Mouse (Mus musculus) spleen, postnatal 4 days (tissue): ENCODE results near the gene Eif3i.

Experiments used
- DNase-seq, 2 experiments: peaks; one replicate each; pipeline ENCODE4 v3.0.0; 2022; ENCODE audit warnings: low spot score in 2 of 2

The Eif3i gene

GRCm38 (mm10) chr4:129618786-129619691, 18.6 kb upstream of the Eif3i start, which contains the start of gene Iqcc:
Gene Iqcc, minus strand, starts transcription at chr4:129619099.
- peak; percentile 94 to 97 for DNase-seq

- DNase-seq: no peak
Measured at GRCm38 (mm10) chr4:129618031-129618430, 17.6 kb upstream of the Eif3i start.

GRCm38 (mm10) chr4:129617121-129617641, 16.7 kb upstream of the Eif3i start:
- DNase-seq: no peak

- no peak for DNase-seq
Measured at GRCm38 (mm10) chr4:129616631-129617030, 16.2 kb upstream of the Eif3i start.

- no peak for DNase-seq
Measured at GRCm38 (mm10) chr4:129615801-129616290, 15.4 kb upstream of the Eif3i start.

GRCm38 (mm10) chr4:129614093-129614492, 13.6 kb upstream of the Eif3i start, which contains the start of gene Dcdc2b:
Gene Dcdc2b, minus strand, starts transcription at chr4:129614257.
- DNase-seq: no peak

GRCm38 (mm10) chr4:129610472-129610871, 10.0 kb upstream of the Eif3i start:
- DNase-seq: no peak

GRCm38 (mm10) chr4:129610026-129610425, 9.6 kb upstream of the Eif3i start:
- DNase-seq: no peak

GRCm38 (mm10) chr4:129609139-129609631, 8.7 kb upstream of the Eif3i start:
- DNase-seq: peak in 1 of 2 experiments; percentile 67

GRCm38 (mm10) chr4:129608426-129609025, 8.1 kb upstream of the Eif3i start:
- DNase-seq: peak; percentile 85 to 93

- peak in 1 of 2 experiments; percentile 46 for DNase-seq
Measured at GRCm38 (mm10) chr4:129588865-129589264, 11.6 kb downstream of the Eif3i start.

GRCm38 (mm10) chr4:129586943-129587342, 13.5 kb downstream of the Eif3i start:
- no peak for DNase-seq

- no peak for DNase-seq
Measured at GRCm38 (mm10) chr4:129585773-129586172, 14.7 kb downstream of the Eif3i start.

GRCm38 (mm10) chr4:129584884-129585608, 15.4 kb downstream of the Eif3i start:
- peak; percentile 88 to 96 for DNase-seq

GRCm38 (mm10) chr4:129584370-129584769, 16.1 kb downstream of the Eif3i start:
- DNase-seq: no peak

- no peak for DNase-seq
Measured at GRCm38 (mm10) chr4:129582251-129582650, 18.2 kb downstream of the Eif3i start.

GRCm38 (mm10) chr4:129580347-129580746, 20.1 kb downstream of the Eif3i start:
- no peak for DNase-seq

GRCm38 (mm10) chr4:129578466-129578865, 22.0 kb downstream of the Eif3i start, which contains the start of gene Fam167b:
Gene Fam167b, minus strand, starts transcription at chr4:129578549.
- no peak for DNase-seq

- no peak for DNase-seq
Measured at GRCm38 (mm10) chr4:129577688-129578087, 22.8 kb downstream of the Eif3i start.

- DNase-seq: peak; percentile 74 to 87
Measured at GRCm38 (mm10) chr4:129576863-129577491, 23.5 kb downstream of the Eif3i start.
